Mouse (Mus musculus) mammary gland, adult 2 months (tissue): Measurements from ENCODE around the gene Ttyh3. TPM values are rescaled to one million over a fixed set of nuclear protein-coding genes. Genes with fewer than 3 reads are reported as not detected.

Source experiments
- polyA plus RNA-seq: library from polyadenylated mRNA; depleted of rRNA; stranded (reverse); fragments of >200 nt; gene quantifications from 2 replicates; pipeline ENCODE4 v1.2.3, GENCODE M21; 2012; ENCODE audit warnings: low replicate concordance; rRNA removed

Gene Ttyh3
- polyA plus RNA-seq, result 48.4 and 132 TPM in 2 replicates

DNA sequence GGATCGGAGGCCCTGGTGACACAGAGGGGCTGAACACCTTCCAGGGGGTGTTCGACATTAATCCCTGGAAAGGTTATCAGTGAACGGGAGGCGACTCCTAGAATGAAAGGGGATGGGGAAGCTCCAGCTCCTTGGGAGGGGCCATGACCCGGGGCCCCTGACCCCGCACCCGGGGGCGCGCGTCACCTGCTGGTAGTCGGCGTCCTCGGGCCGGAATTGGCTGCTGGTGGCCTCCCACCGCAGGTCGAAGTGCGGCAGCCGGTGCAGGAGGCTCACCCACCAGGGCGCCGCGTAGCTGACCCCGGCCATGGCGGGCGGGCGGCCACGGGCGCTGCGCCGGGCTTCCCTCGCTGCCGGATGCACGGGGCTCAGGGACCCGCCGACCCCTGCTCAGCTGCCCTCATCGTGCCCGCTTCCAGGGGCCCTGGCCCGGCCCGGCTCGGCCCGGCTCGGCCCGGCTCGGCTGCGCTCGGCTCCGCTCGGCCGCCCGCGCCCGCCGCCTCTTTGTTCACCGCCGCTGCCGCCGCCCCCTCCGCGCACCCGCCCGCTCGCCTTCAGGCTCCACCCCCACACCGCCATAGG lies at the start of gene Ttyh3:
Ttyh3 (minus strand) TSS at position 513 of the 582 bp plus-strand sequence.

GRCm38 (mm10) chr5:140607001-140607835 lies 41.6 kb downstream of the Ttyh3 start, which contains the start of gene Lfng:
Gene Lfng (plus strand): TSS chr5:140607320.

Other genes starting within 250 kb of the Ttyh3 start
- gene Eif3b, start 229.7 kb downstream of the Ttyh3 start, polyA plus RNA-seq, result 77.0 and 77.6 TPM in 2 replicates
- not detected in 2 replicates for gene Gm4869, start 203.4 kb downstream of the Ttyh3 start, polyA plus RNA-seq
- gene Chst12, start 143.5 kb downstream of the Ttyh3 start, polyA plus RNA-seq, result 48.9 and 67.5 TPM in 2 replicates
- gene Grifin, start 84.0 kb downstream of the Ttyh3 start, polyA plus RNA-seq, result not detected in 2 replicates
- gene Lfng, start 41.7 kb downstream of the Ttyh3 start, polyA plus RNA-seq, result 172 and 370 TPM in 2 replicates
- gene Iqce, start 53.3 kb upstream of the Ttyh3 start, polyA plus RNA-seq, result 18.6 and 19.3 TPM in 2 replicates
- gene Brat1, start 56.0 kb upstream of the Ttyh3 start, polyA plus RNA-seq, result 32.6 and 50.8 TPM in 2 replicates
- gene Amz1, start 75.1 kb upstream of the Ttyh3 start, polyA plus RNA-seq, result 4.2 and 7.4 TPM in 2 replicates
- gene Gna12, start 181.4 kb upstream of the Ttyh3 start, polyA plus RNA-seq, result 87.1 and 123 TPM in 2 replicates